Mouse (Mus musculus) urinary bladder, adult 2 months (tissue): Measurements from ENCODE around the gene Cant1. TPM values are rescaled to one million over a fixed set of nuclear protein-coding genes. Genes with fewer than 3 reads are reported as not detected.

Source experiments
- DNase-seq: peaks from one replicate; pipeline ENCODE4 v3.0.0; 2022; ENCODE audit warnings: low spot score
- polyA plus RNA-seq: library from polyadenylated mRNA; depleted of rRNA; stranded (reverse); fragments of >200 nt; gene quantifications from 2 replicates; pipeline ENCODE4 v1.2.3, GENCODE M21; 2012; rRNA removed

Gene Cant1
- 38.2 and 41.2 TPM in 2 replicates for polyA plus RNA-seq

GRCm38 (mm10) chr11:118418834-118419504 lies at the start of gene Cant1:
Cant1 (minus strand) TSS chr11:118419086.
- DNase-seq, result peak; percentile 90

- DNase-seq, result no peak
These were observed 48.7 kb upstream of the Cant1 start for GRCm38 (mm10) chr11:118467441-118468035.

- no peak for DNase-seq
These were observed 41.4 kb upstream of the Cant1 start for GRCm38 (mm10) chr11:118460280-118460679.

GRCm38 (mm10) chr11:118459536-118459935 lies 40.6 kb upstream of the Cant1 start:
- no peak for DNase-seq

- no peak for DNase-seq
These were observed 40.2 kb upstream of the Cant1 start for GRCm38 (mm10) chr11:118459051-118459450.

GRCm38 (mm10) chr11:118456937-118457336 lies 38.1 kb upstream of the Cant1 start:
- no peak for DNase-seq

- DNase-seq, result no peak
These were observed 36.9 kb upstream of the Cant1 start for GRCm38 (mm10) chr11:118455788-118456187.

- DNase-seq, result no peak
These were observed 35.2 kb upstream of the Cant1 start for GRCm38 (mm10) chr11:118453886-118454671.

- DNase-seq, result no peak
These were observed 34.1 kb upstream of the Cant1 start for GRCm38 (mm10) chr11:118452955-118453354.

GRCm38 (mm10) chr11:118451211-118451610 lies 32.3 kb upstream of the Cant1 start:
- no peak for DNase-seq

- no peak for DNase-seq
These were observed 29.5 kb upstream of the Cant1 start for GRCm38 (mm10) chr11:118448385-118448784.

GRCm38 (mm10) chr11:118447346-118447745 lies 28.5 kb upstream of the Cant1 start:
- no peak for DNase-seq

GRCm38 (mm10) chr11:118445843-118446242 lies 27.0 kb upstream of the Cant1 start:
- no peak for DNase-seq

- DNase-seq, result peak; percentile 73
These were observed 24.5 kb upstream of the Cant1 start for GRCm38 (mm10) chr11:118443201-118443970.

GRCm38 (mm10) chr11:118442691-118443090 lies 23.8 kb upstream of the Cant1 start:
- no peak for DNase-seq

- DNase-seq, result no peak
These were observed 20.0 kb upstream of the Cant1 start for GRCm38 (mm10) chr11:118438665-118439414.

- DNase-seq, result no peak
These were observed 17.6 kb upstream of the Cant1 start for GRCm38 (mm10) chr11:118436471-118436935.

- DNase-seq, result no peak
These were observed 15.2 kb upstream of the Cant1 start for GRCm38 (mm10) chr11:118434093-118434492.

- no peak for DNase-seq
These were observed 14.5 kb upstream of the Cant1 start for GRCm38 (mm10) chr11:118433398-118433868.

- DNase-seq, result no peak
These were observed 12.4 kb upstream of the Cant1 start for GRCm38 (mm10) chr11:118431100-118431948.
